Mouse (Mus musculus) cerebellum, postnatal 36 days (tissue): ENCODE data around the gene Icam1.

Experiments
- DNase-seq, 2 experiments: peaks; one replicate each; pipeline ENCODE4 v3.0.0; 2021 to 2022; ENCODE audit warnings: mixed read lengths in 2 of 2

The Icam1 gene

DNA sequence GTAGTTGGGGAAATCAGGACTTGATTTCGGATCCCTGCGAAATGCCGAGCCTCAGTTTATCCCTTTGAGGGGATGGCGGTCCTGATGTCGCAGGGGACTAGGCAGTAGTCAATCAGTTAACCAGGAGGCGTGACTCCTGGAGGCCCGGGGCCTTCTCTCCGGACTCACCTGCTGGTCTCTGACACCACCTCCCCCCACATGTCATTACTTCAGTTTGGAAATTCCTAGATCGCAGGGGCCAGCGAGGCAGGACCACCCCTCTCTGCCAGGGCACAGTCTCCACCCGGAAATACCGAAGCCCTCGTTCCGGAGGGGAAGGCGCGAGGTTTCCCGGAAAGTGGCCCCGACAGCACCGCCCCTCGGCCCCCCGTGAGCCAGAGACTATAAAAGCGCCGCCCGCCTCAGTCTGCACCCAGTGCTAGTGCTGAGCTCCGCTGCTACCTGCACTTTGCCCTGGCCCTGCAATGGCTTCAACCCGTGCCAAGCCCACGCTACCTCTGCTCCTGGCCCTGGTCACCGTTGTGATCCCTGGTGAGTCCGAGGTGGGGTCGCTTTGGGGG lies at the start of gene Icam1:
Gene Icam1 (plus strand): TSS at position 415 of the 560 bp plus-strand sequence.
- no peak for DNase-seq

DNA sequence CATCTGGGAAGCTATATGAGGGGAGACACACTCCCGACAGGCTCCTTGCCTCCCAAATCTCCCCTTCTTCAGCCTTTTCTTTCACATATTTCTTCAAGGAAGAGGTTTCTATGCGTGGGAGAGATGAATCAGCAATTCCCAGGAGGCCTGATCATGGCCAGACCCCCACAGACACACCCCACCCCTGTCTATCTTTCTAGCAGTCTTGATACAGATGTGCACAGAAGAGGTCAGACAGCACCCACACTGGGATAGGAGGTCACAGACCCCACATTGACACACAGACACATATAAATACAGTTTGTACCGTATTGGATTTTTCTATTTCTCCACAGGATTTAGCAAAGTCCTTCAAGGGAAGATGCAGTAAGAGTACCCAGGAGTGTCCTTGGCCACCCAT lies 49.8 kb upstream of the Icam1 start:
- no peak for DNase-seq

DNA sequence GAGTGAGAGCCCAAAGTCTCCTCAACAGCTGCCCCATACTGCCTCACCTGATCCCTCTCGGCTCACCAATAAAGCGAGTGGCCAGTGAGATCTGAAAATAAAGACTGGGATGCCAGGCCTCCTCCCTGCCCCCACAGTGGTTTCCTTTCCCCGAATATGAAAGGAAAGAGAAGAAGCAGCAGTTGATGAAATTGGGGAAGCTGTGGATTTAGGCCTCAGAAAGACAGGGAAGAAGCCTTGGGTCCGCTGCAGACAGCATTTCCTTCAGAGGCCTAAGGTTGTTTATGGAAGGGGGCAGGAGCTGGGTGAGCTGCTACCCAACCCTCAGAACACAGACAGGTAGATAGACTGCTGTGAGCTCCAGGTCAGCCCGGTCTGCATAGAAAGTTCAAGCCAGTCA lies 49.0 kb upstream of the Icam1 start:
- no peak for DNase-seq

DNA sequence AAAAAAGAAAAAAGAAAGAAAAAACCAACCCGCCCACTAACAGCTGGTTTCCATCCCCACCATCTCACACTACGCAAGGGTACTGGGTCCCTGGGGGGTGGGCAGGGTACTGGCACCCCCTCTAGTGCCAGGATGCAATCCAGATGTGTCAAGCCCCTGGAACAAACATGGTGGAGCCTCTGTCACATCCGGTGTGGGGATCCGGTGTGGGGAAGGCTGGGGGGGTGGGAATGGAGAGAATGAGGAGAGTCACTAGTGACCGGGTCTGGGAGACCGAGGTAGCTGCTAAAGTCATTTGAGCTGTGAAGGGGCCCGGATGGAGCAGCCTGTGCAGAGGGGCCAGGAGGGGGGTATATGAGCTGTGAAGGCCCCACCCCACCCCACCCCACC lies 44.0 kb upstream of the Icam1 start:
- no peak for DNase-seq

DNA sequence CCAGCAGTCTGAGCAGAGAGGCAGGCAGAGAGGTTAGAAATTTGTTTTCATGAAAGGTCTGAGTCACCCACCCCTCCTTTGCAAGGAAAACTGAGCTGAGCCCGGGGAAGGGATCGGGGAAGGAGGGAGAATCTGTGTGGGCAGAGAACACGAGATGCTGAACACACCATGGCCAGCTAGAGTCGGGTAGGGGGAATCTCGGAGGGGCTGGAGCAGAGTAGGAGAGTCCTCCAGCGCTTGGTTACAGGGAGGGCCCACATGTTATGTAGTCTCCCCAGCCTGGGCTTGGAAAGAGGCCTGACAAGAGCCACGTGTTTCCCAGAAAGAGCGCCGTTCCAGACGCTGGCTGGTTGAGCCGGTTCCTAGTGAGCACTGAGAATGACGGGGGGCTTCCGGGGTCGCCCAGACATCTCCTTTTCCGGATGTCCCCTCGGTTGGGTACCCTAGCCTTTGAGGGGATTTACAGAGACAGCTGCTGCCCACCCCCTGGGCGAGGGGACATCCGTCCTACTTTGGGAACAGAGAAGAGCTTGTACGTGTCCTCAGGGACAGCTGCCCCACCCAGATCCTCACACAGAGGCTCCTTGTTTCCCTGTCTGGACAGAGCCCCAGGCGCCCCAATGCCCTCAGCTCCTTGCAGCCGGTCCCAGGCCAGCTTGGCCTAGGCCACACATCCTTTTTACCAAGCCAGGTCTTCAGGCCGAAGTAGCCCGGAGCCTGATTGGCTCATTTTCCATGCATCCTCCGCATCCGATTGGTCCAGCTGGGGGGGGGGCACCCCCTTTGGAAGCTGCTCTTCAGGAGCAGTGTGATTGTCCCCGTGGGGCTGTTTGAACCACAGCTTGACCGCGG lies 43.4 kb upstream of the Icam1 start:
- peak; percentile 20 to 33 for DNase-seq

DNA sequence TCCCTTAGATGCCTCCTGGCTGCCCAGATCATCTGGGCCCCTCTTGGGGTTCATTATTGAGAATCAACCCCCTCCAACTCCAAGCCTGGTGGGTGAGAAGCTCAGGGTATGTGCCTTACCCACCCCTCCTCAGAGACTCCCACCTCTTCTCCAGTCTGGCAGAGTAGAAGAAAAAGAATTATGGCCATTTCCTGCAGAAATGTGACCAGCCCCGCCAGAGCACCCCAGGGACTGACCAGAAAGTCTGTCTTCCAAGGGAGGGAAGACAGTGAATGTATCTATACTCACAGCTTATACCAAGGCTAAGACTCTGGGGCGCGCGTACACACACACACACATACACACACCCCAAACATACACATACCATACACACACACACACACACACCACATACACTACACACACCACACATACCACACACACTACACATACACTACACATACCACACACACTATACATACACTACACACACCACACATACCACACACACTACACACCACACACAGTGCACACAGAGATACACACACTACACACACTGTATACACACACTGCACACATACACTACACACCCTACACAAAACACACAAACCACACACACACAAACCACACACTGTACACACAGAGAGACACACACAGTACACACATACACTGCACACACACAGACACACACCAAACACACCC lies 42.6 kb upstream of the Icam1 start:
- DNase-seq, result no peak

DNA sequence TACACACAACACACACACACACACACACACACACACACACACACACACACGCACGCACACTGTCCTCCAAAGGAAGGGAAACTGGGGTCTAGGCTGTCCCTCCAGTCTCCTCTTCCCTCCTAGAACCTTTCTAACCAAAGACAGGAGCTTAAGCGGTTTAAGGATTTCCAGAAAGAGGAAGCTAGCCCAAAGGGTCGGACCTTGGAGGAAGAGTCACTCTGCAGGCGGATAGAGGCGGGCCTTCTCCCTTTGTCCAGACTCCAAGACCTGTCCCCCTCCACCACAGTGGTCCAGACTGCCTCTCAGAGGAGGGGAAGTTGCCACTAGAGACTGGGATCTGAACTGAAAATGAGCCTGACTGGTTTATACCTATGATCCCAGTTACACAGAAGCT lies 42.1 kb upstream of the Icam1 start:
- DNase-seq, result no peak

DNA sequence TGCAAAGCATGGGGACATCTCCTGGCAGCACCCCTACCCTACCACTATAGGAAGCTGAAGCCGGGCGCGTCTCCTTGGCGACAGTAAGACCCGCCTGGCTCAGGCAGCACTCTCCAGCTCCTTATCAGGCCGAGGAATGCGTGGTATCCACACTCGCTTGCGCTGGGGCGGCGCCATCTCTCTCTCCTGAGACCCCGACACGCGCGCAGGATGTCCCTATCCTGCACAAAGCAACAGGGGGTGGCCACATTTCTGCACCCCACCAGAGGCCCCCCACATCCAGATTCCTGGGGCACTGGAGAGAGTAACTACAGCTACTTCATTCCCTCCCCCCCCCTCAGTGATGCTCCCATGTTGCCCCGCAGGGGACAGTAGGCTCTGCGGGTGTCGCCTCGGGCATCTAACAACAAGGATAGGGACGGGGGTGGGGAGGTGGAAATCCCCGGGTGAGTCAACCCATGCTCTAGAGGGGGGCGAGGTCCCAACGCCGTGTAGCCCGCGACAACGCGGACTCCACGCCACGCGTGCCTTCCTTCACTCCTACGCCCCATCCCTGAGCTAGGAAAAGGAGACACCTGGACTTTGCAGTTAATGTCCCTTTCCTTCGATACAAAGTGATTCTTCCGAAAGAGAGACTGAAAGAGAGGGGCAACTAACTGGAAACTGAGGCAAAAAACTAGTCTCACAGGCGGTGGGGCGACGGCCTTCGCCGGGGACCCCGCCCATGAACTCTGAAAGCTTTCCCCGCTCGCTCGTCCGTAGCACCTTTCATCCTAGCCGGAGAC lies 40.2 kb upstream of the Icam1 start:
- DNase-seq, result no peak

DNA sequence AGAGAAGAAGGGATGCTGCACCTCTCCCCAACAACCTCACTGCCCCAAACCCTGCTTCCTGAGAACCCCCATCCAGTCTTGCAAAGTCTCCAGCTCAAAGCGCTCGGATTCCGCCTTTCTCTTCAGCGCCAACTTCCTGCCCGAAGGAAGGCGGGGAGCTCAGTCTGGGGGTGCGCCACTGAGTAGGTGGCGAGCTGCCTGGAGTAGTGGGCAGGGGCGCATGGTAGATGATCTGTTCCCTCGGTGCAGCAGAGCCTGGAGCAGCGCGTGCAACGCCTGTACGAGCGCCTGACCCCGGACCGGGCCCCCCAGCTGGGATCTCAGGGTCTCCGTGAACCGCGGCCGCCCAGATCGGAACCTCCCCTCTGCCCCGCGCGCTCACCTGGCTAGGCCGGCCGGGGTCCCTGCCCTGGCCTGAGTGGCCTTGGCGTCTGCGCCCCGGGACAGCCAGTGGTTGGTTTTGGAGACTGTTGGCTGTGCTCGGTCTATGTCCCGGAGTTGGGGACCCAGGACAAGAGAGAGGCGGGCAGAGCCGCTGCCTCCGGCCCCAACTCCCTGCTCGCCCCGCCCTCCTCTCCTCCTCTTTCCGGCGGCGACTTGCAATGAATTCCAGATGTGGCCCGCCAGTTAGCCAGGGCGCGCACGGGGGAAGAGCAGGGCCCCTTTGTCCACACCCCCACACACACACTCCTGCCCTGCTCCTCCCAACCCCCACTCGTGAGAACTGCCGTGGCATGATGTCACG lies 39.4 kb upstream of the Icam1 start, which contains the start of gene S1pr2:
Gene S1pr2 (minus strand): TSS at position 566 of the 745 bp plus-strand sequence.
- peak; percentile 8 to 19 for DNase-seq

DNA sequence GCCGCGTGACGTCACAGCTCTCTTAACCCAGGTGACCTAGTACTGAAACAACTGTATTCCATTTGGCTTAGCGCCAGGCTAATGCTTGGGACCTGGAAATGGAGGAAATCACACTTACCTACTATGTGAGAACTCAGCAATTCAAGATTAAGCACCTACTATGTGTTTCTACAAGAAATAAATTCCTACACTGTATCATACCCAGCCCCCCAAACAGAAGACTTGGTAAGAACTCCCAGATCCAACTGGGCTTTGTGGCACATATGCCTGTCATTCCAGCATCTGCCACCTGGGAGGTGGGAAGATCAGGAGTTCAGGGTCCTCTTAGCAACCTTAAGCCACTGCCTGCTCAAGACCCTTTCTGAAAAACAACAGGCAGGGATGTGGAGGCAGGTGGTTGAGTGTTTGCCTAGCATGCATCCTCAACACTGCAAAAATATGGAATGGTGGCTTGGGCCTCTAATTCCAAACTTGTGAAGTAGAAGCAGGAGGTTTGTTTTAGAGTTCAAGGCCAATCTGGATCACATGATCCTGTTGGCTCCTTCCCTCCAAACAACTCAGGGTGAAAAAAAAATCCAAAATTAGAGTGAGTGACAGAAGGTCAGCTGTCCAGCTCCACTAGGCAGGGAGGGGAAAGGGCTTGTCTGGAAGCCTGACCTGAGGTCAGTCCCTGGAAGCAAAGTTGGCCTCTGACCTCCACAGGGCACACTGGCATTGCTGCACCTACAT lies 38.7 kb upstream of the Icam1 start:
- no peak for DNase-seq

DNA sequence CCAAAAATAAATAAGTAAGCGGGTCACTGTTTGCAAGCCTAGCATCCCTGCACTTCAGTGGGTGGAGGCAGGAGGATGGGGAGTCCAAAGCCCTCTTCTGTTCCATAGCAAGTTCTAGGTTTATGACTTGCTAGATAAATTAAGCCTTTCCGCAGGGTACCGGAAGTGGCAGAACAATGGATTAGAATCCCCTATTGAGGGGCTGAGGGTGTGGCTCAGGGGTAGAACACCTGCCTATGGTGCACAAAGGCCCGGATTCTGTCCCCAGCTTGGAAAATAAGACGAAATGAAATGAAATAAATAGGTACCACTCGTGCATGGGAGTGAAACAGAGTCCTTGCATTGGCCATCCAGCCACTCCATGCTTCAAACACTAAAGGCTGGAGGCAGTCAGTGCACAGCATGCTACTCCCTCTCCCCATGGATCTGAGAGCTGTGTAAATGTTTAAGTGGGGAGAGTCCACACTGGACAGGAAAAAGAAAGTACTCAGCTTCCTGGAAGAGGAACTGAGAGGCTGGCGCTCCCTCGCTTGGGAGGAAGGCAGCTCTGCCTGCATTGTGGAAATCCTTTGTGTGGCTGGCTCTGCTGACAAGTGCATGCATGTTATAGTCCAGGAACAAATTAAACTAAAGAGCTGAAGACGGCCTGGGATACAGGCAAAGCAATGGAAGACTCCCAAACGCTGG lies 37.2 kb upstream of the Icam1 start:
- DNase-seq, result no peak

DNA sequence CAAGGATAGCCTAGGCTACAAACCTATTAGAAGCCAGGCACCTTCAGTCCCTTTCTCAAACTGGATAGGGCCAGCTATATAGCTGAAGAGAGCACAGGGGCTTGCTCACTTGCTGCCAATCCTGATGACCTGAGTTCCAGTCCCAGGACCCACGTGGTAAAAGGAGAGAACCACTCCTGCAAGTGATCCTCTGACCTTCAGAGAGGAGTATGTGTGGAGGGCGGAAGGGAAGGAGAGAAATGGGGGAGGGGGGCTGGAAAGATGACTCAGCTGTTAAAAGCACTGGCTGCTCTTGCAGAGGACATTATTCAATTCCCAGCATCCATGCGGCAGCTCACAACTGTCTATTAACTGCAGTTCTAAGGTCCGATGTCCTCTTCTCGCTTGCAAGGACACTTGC lies 36.6 kb upstream of the Icam1 start:
- no peak for DNase-seq

DNA sequence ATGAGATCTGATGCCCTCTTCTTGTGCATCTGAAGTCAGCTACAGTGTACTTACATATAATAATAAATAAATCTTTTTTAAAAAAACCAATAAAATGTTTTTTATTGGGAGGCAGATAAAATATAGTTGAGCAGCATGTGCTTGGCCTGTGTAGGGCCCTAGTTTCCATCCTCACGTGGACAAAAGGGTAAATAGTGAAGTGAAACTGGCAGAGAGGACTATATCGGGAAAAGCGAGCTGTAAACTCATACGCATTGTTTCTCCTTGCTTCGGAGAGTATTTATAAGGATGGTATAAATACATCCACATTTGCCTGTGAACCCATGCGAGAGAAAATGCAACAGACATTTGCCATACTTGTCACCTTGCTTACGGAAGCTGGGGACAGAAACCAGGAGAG lies 36.0 kb upstream of the Icam1 start:
- no peak for DNase-seq

DNA sequence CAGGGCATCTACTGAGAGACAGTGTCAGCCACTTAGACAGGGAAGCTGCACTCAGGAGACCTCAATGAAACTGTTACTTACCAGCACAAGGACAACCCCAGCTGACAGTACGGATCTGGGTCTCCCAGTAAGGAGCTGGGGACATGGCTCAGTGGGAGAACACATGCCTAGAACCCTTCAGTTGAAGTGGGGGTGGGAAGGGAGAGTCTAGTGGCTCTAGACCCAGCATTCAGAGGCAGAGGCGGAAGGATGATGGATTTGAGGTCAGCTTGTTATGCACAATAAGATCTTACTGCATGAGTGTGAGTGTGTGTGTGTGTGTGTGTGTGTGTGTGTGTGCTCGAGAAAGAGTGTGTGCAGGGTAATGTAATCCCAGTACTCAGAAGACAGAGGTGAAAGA lies 33.6 kb upstream of the Icam1 start:
- no peak for DNase-seq

DNA sequence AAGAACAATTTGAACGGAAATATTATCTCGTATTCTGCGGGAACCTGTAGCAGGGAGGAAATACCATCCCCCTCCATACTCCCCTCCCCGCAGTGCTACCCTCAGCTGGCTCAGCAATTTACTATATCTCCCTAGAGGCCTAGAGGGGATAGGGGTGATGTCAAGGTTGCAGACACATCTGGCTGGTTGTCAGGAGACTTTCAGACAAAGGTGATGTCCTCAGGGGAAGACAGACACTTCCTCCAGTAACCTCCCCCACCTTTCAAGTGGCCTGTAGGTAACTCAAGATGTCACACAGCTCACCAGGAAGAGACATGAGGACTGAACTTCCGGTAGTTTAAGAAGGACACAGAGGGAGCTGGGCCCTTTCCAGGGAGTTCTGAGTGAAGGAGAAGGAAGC lies 32.6 kb upstream of the Icam1 start:
- DNase-seq, result no peak

DNA sequence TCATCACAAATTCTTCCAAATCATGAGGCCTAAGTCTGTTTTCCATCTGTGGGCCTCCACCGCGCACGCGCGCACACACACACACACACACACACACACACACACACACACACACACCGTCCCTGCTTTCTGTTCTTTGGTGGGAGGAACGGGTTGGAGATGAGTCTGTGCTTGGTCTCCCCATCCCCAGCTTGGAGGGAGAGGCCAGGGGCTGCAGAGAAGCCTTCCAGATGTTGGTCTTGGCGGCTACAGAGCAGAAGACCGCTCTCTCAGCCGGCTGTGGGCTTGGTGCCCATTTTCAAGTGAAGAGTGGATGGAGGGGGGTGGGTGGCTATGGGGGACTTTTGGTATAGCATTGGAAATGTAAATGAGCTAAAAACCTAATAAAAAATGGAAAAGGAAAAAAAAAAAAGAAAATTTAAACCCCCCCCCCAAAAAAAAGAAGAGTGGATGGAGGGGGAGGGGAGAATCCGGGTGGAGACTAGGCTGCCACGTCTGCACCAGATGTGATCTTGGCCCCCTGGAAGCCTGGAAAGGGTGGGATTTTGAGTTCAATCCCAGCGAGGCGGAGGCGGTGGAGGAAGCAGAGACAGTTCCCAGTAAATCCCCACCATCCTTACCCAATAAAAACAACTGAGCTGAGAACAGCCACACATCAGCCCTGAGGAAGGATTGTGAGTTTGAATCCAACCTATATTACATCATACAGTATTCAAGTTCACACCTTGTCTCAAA lies 28.7 kb upstream of the Icam1 start:
- no peak for DNase-seq

DNA sequence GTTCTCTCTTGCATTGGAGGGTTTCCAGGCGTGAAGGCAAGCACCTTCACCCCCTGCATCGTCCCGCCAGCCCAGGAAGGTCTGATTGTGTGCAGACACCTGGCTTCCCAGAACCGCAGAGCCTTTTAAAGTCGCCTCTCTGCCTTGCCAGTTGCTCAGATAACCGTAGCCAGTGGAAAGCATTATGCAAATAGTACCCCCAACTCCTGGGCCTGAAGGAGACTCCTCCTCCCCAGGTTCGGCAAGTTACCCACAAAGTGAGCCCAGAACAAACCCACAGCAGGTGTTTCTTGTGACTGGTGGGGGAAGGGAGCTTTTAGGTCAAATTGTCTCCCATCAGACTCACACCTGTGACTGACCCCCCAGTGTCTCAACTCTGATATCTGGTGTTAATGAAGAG lies 27.8 kb upstream of the Icam1 start:
- no peak for DNase-seq

DNA sequence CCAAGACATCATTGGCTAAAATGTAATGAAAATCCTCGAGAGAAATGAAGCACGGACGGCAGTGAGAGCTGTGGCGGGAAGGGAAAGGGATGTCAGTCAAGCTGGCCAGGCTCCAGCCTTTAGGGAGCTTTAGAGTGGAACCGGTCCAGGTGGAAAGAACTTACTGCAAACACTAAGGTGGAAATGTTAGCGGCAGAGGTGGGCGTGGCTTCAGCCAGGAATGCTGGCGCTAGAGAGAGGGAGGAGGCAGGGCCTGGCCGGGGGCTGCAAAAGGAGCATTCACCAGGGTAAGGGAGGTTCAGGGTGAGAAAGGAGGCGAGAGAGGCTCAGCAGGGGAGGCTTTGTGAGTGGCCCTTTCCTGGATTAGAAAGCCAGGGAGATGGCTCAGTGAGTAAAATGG lies 24.9 kb upstream of the Icam1 start:
- no peak for DNase-seq

DNA sequence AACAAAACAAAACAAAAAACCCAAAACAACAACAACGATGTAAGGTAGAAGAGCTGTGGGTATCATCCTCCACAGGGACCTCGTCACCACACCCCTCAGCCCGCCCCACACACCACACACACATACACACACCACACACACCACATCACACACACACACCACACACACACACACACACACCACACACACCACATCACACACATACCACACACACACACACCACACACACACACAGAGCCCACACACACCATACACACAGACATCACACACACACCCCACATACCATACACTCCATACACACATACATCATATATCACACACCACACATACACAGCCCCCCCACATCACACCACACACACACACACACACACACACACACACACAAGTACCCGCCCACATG lies 24.2 kb upstream of the Icam1 start:
- DNase-seq, result no peak

DNA sequence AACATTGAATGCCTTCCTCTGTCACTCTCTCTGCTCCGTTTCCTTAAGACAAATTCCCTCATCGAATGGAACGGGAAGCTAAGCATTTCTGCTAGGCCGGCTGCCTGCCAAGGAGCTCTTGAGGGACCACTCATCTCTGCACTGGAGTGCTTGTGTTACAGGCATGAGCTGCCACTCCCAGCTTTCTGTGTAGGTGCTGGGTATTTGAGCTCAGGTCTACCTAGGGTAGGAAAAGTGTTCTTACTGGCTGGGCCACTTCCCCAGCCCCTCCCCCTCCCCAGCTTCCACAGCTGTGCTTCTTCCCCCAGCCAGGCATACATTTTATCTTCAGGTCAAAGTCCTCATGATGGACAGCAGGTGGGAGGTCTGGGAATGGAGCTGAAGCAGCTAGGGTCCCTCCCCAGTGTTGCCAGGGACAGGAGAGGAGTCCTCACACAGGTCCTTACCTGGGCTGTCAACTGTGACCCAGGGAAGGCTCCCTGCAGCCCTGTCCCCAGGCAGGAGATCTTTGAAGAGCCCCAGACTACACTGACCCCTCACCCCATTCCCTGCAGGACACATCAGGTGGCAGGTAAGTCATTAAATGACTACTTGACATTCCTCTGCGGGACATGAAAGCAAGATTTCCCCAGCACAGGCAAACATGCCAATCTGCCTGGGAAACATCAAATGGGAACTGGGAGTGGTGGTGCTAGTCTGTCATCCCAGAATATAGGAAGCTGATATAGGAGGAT lies 22.5 kb upstream of the Icam1 start:
- DNase-seq, result no peak
